Mouse (Mus musculus) lung, embryonic 16.5 days (tissue): ENCODE data around the gene Uhrf2. TPM values are rescaled to one million over a fixed set of nuclear protein-coding genes. Genes with fewer than 3 reads are reported as not detected.

ENCODE experiments used
- ATAC-seq: fragments of 200-750 bp; cut with Nextera tagmentation; 2 replicates; pipeline ENCODE4 v1.8.0; 2017; ENCODE audit warnings: low read depth, mild to moderate bottlenecking, moderate library complexity
- H3K27ac ChIP-seq: fragments of 300-500 bp; sonication (generic); 2 replicates; pipeline ENCODE4 v1.5.1; 2014; ENCODE audit warnings: mild to moderate bottlenecking, control low read depth, low read length
- H3K27me3 ChIP-seq: fragments of 300-500 bp; sonication (generic); 2 replicates; pipeline ENCODE4 v1.6.1; 2014; ENCODE audit warnings: low read depth, low read length, mixed read lengths; ENCODE audit not compliant: control insufficient read depth, insufficient read depth
- H3K36me3 ChIP-seq: fragments of 300-500 bp; sonication (generic); 2 replicates; pipeline ENCODE4 v1.6.1; 2014; ENCODE audit warnings: low read length; ENCODE audit not compliant: control insufficient read depth, insufficient read depth
- H3K4me1 ChIP-seq: fragments of 300-500 bp; sonication (generic); replicated peaks from 2 replicates; pipeline ENCODE4 v1.6.1; 2014; ENCODE audit warnings: low read length, mixed read lengths; ENCODE audit not compliant: control insufficient read depth, insufficient read depth
- H3K4me2 ChIP-seq: fragments of 300-500 bp; sonication (generic); 2 replicates; pipeline ENCODE4 v1.6.1; 2014; ENCODE audit warnings: low read depth, low read length, control low read depth
- H3K4me3 ChIP-seq: fragments of 300-500 bp; sonication (generic); 2 replicates; pipeline ENCODE4 v1.5.1; 2014; ENCODE audit warnings: mild to moderate bottlenecking, low read length, control low read depth
- H3K9ac ChIP-seq: fragments of 300-500 bp; sonication (generic); 2 replicates; pipeline ENCODE4 v1.6.1; 2014; ENCODE audit warnings: low read length, control low read depth
- H3K9me3 ChIP-seq: fragments of 300-500 bp; sonication (generic); 2 replicates; pipeline ENCODE4 v1.6.1; 2016; ENCODE audit warnings: low read length; ENCODE audit not compliant: control insufficient read depth
- WGBS: fragments of 180-500 bp; shearing (Covaris S2); extraction: QIAGEN DNeasy Blood & Tissue Kit; methylation state at CpG from one replicate; pipeline ENCODE4 v1.1.7; 2014; 5-methylcytosine and 5-hydroxymethylcytosine counted together
- polyA plus RNA-seq: library from polyadenylated mRNA; unstranded; fragments of >200 nt; fragmentation: Nextera tagmentation; extraction: Ambion mirVana; gene quantifications from 2 replicates; pipeline ENCODE4 v1.2.1, GENCODE M21; 2015

The Uhrf2 gene
- polyA plus RNA-seq, 1 experiment from 2014 or later: 60.2 TPM

- no peaks in the 10 kb centered on the region for H3K4me1 ChIP-seq
- no peak overlapping the region for H3K4me2 ChIP-seq
- H3K4me3 ChIP-seq: no peak overlapping the region
- no peak overlapping the region for H3K27ac ChIP-seq
- 70% methylated on average over 4 of the region's 4 CpGs for WGBS
- ATAC-seq: no peak
- H3K9me3 ChIP-seq: peaks cover 3% of the 10 kb centered on the region; the same call in 1 of the 2 replicates
- H3K9ac ChIP-seq: no peak overlapping the region
- H3K36me3 ChIP-seq: peaks cover 50% of the 10 kb centered on the region
- H3K27me3 ChIP-seq: no peaks in the 10 kb centered on the region
Measured at GRCm38 (mm10) chr19:30097039-30097438, 66.7 kb downstream of the Uhrf2 start.

GRCm38 (mm10) chr19:30100571-30100970, 70.3 kb downstream of the Uhrf2 start:
- Histone ChIP-seq H3K4me2 (no peak overlapping the region), H3K4me3 (no peak overlapping the region), H3K4me1 (no peaks in the 10 kb centered on the region), H3K9ac (no peak overlapping the region), H3K9me3 (peaks cover 3% of the 10 kb centered on the region; the same call in 1 of the 2 replicates), H3K27me3 (no peaks in the 10 kb centered on the region), H3K36me3 (peaks cover 24% of the 10 kb centered on the region), H3K27ac (no peak overlapping the region)
- 93% methylated on average over 12 of the region's 12 CpGs for WGBS
- ATAC-seq: no peak

GRCm38 (mm10) chr19:30102620-30103019, 72.3 kb downstream of the Uhrf2 start:
- Histone ChIP-seq H3K27ac (no peak overlapping the region), H3K9me3 (peaks cover 3% of the 10 kb centered on the region; the same call in 1 of the 2 replicates), H3K4me1 (no peaks in the 10 kb centered on the region), H3K9ac (no peak overlapping the region), H3K4me2 (no peak overlapping the region), H3K27me3 (no peaks in the 10 kb centered on the region), H3K4me3 (no peak overlapping the region), H3K36me3 (peaks cover 5% of the 10 kb centered on the region)
- no peak for ATAC-seq
- 70% methylated on average over 6 of the region's 6 CpGs for WGBS

GRCm38 (mm10) chr19:30105045-30105842, 74.9 kb downstream of the Uhrf2 start:
- Histone ChIP-seq H3K27ac (no peak overlapping the region), H3K4me2 (no peak overlapping the region), H3K9me3 (no peaks in the 10 kb centered on the region), H3K4me1 (no peaks in the 10 kb centered on the region), H3K4me3 (no peak overlapping the region), H3K36me3 (no peaks in the 10 kb centered on the region), H3K9ac (no peak overlapping the region), H3K27me3 (no peaks in the 10 kb centered on the region)
- no peak for ATAC-seq
- WGBS: 81% methylated on average over 6 of the region's 6 CpGs

GRCm38 (mm10) chr19:30107221-30107845, 77.0 kb downstream of the Uhrf2 start:
- Histone ChIP-seq H3K36me3 (no peaks in the 10 kb centered on the region), H3K27ac (no peak overlapping the region), H3K27me3 (no peaks in the 10 kb centered on the region), H3K4me3 (no peak overlapping the region), H3K4me2 (no peak overlapping the region), H3K4me1 (no peaks in the 10 kb centered on the region), H3K9ac (no peak overlapping the region), H3K9me3 (no peaks in the 10 kb centered on the region)
- WGBS: 70% methylated on average over 10 of the region's 10 CpGs
- no peak for ATAC-seq

GRCm38 (mm10) chr19:30108616-30109015, 78.3 kb downstream of the Uhrf2 start:
- Histone ChIP-seq H3K4me2 (no peak overlapping the region), H3K4me3 (no peak overlapping the region), H3K36me3 (no peaks in the 10 kb centered on the region), H3K9me3 (no peaks in the 10 kb centered on the region), H3K4me1 (no peaks in the 10 kb centered on the region), H3K27ac (no peak overlapping the region), H3K27me3 (no peaks in the 10 kb centered on the region), H3K9ac (no peak overlapping the region)
- ATAC-seq: no peak

GRCm38 (mm10) chr19:30109122-30109521, 78.8 kb downstream of the Uhrf2 start:
- no peaks in the 10 kb centered on the region for H3K36me3 ChIP-seq
- H3K27me3 ChIP-seq: no peaks in the 10 kb centered on the region
- H3K4me2 ChIP-seq: no peak overlapping the region
- H3K27ac ChIP-seq: no peak overlapping the region
- no peak for ATAC-seq
- H3K9ac ChIP-seq: no peak overlapping the region
- H3K4me3 ChIP-seq: no peak overlapping the region
- 81% methylated on average over 6 of the region's 6 CpGs for WGBS
- H3K4me1 ChIP-seq: no peaks in the 10 kb centered on the region
- H3K9me3 ChIP-seq: no peaks in the 10 kb centered on the region

GRCm38 (mm10) chr19:30111421-30111820, 81.1 kb downstream of the Uhrf2 start:
- no peaks in the 10 kb centered on the region for H3K27me3 ChIP-seq
- no peak for ATAC-seq
- H3K9ac ChIP-seq: no peak overlapping the region
- WGBS: 94% methylated on average over 3 of the region's 3 CpGs
- H3K4me1 ChIP-seq: 0 out of 2 replicates have a peak, but pooled peaks cover 2% of the 10 kb centered on the region
- H3K4me3 ChIP-seq: no peak overlapping the region
- no peak overlapping the region for H3K27ac ChIP-seq
- H3K4me2 ChIP-seq: no peak overlapping the region
- no peaks in the 10 kb centered on the region for H3K36me3 ChIP-seq
- no peaks in the 10 kb centered on the region for H3K9me3 ChIP-seq

- Histone ChIP-seq H3K27me3 (no peaks in the 10 kb centered on the region), H3K4me1 (0 out of 2 replicates have a peak, but pooled peaks cover 2% of the 10 kb centered on the region), H3K9me3 (no peaks in the 10 kb centered on the region), H3K9ac (no peak overlapping the region), H3K36me3 (no peaks in the 10 kb centered on the region), H3K27ac (no peak overlapping the region), H3K4me2 (no peak overlapping the region), H3K4me3 (no peak overlapping the region)
- WGBS: 93% methylated on average over 16 of the region's 16 CpGs
- ATAC-seq: no peak
Measured at GRCm38 (mm10) chr19:30112961-30113688, 82.8 kb downstream of the Uhrf2 start.
